Mouse (Mus musculus) kidney, postnatal 0 days (tissue): ENCODE measurements around the gene Vegfa. TPM values are rescaled to one million over a fixed set of nuclear protein-coding genes. Genes with fewer than 3 reads are reported as not detected.

ENCODE experiments used
- ATAC-seq: fragments of 200-750 bp; cut with Nextera tagmentation; replicated peaks from 2 replicates; pipeline ENCODE4 v1.8.0; 2017; ENCODE audit warnings: low read depth, moderate number of reproducible peaks, moderate TSS enrichment, moderate library complexity; ENCODE audit not compliant: low FRiP score
- DNase-seq: peaks from one replicate; pipeline ENCODE4 v3.0.0-alpha.2; 2016; ENCODE audit warnings: low spot score
- H3K27ac ChIP-seq: fragments of 300-500 bp; sonication (generic); 2 replicates; pipeline ENCODE4 v1.5.1; 2014; ENCODE audit warnings: mild to moderate bottlenecking
- H3K27me3 ChIP-seq: fragments of 300-500 bp; sonication (generic); 2 replicates; pipeline ENCODE4 v1.6.1; 2014; ENCODE audit warnings: low read length, mixed read lengths; ENCODE audit not compliant: insufficient read depth
- H3K36me3 ChIP-seq: fragments of 300-500 bp; sonication (generic); 2 replicates; pipeline ENCODE4 v1.6.1; 2014; ENCODE audit warnings: low read length, mixed read lengths; ENCODE audit not compliant: insufficient read depth
- H3K4me1 ChIP-seq: fragments of 300-500 bp; sonication (generic); replicated peaks from 2 replicates; pipeline ENCODE4 v1.6.1; 2014; ENCODE audit warnings: antibody characterized with exemption, low read length, mixed read lengths; ENCODE audit not compliant: insufficient read depth
- H3K4me2 ChIP-seq: fragments of 300-500 bp; sonication (generic); 2 replicates; pipeline ENCODE4 v1.6.1; 2014; ENCODE audit warnings: mild to moderate bottlenecking, low read length, moderate library complexity, mixed read lengths
- H3K4me3 ChIP-seq: fragments of 300-500 bp; sonication (generic); replicated peaks from 2 replicates; pipeline ENCODE4 v1.5.1; 2014; ENCODE audit warnings: low read depth, low read length
- H3K9ac ChIP-seq: fragments of 300-500 bp; sonication (generic); 2 replicates; pipeline ENCODE4 v1.6.1; 2014; ENCODE audit warnings: low read depth, low read length
- H3K9me3 ChIP-seq: fragments of 300-500 bp; sonication (generic); replicated peaks from 2 replicates; pipeline ENCODE4 v1.6.1; 2016; ENCODE audit warnings: low read length, inconsistent platforms, mixed read lengths
- CTCF ChIP-seq: IDR thresholded peaks from 2 replicates; pipeline ENCODE4 v1.5.1; 2016; ENCODE audit warnings: antibody characterized with exemption, low read depth, mild to moderate bottlenecking, moderate library complexity
- WGBS: fragments of 180-500 bp; shearing (Covaris S2); extraction: QIAGEN DNeasy Blood & Tissue Kit; methylation state at CpG from one replicate; pipeline ENCODE4 v1.1.7; 2014; 5-methylcytosine and 5-hydroxymethylcytosine counted together
- polyA plus RNA-seq: library from polyadenylated mRNA; unstranded; fragments of >200 nt; fragmentation: Nextera tagmentation; extraction: Ambion mirVana; gene quantifications from 2 replicates; pipeline ENCODE4 v1.2.1, GENCODE M21; 2015

Vegfa gene
- polyA plus RNA-seq, 1 experiment from 2014 or later: 6.3 TPM

GRCm38 (mm10) chr17:45970741-45971550 lies 61.2 kb downstream of the Vegfa start:
- Histone ChIP-seq H3K4me2 (no peak overlapping the region), H3K4me3 (no peak overlapping the region), H3K9ac (no peak overlapping the region), H3K36me3 (no peaks in the 10 kb centered on the region), H3K4me1 (peaks cover 27% of the 10 kb centered on the region), H3K27me3 (no peaks in the 10 kb centered on the region), H3K9me3 (no peaks in the 10 kb centered on the region), H3K27ac (no peak overlapping the region)
- WGBS: 67% methylated on average over 17 of the region's 17 CpGs
- TF ChIP-seq CTCF: no peak
- ATAC-seq (no peak), DNase-seq (no peak)

GRCm38 (mm10) chr17:45969596-45969995 lies 62.6 kb downstream of the Vegfa start:
- Histone ChIP-seq H3K9me3 (no peaks in the 10 kb centered on the region), H3K27ac (no peak overlapping the region), H3K27me3 (no peaks in the 10 kb centered on the region), H3K4me3 (no peak overlapping the region), H3K4me2 (no peak overlapping the region), H3K36me3 (no peaks in the 10 kb centered on the region), H3K4me1 (peaks cover 31% of the 10 kb centered on the region), H3K9ac (no peak overlapping the region)
- TF ChIP-seq CTCF: no peak
- ATAC-seq: no peak
- no peak for DNase-seq
- WGBS: 55% methylated on average over 8 of the region's 8 CpGs

GRCm38 (mm10) chr17:45968341-45968740 lies 63.8 kb downstream of the Vegfa start:
- Histone ChIP-seq H3K4me2 (no peak overlapping the region), H3K9ac (no peak overlapping the region), H3K27me3 (no peaks in the 10 kb centered on the region), H3K4me1 (peaks cover 27% of the 10 kb centered on the region), H3K4me3 (no peak overlapping the region), H3K9me3 (no peaks in the 10 kb centered on the region), H3K27ac (no peak overlapping the region), H3K36me3 (no peaks in the 10 kb centered on the region)
- TF ChIP-seq CTCF: no peak
- ATAC-seq (no peak), DNase-seq (no peak)
- 71% methylated on average over 11 of the region's 11 CpGs for WGBS

Other genes with a start within 250 kb of the Vegfa start
- 171 and 188 TPM in 2 replicates for gene Mrps18a, start 78.6 kb upstream of the Vegfa start, polyA plus RNA-seq
- 18.8 and 19.8 TPM in 2 replicates for gene Rsph9, start 111.8 kb upstream of the Vegfa start, polyA plus RNA-seq
- 32.4 and 35.6 TPM in 2 replicates for gene Mad2l1bp, start 121.2 kb upstream of the Vegfa start, polyA plus RNA-seq
- 25.4 and 26.3 TPM in 2 replicates for gene Gtpbp2, start 128.7 kb upstream of the Vegfa start, polyA plus RNA-seq
- 10.5 and 11.1 TPM in 2 replicates for gene Polh, start 170.3 kb upstream of the Vegfa start, polyA plus RNA-seq
- gene Xpo5, start 170.4 kb upstream of the Vegfa start, polyA plus RNA-seq: 23.3 and 26.7 TPM in 2 replicates
- gene Polr1c, start 215.7 kb upstream of the Vegfa start, polyA plus RNA-seq: 73.5 and 79.4 TPM in 2 replicates
- 112 and 117 TPM in 2 replicates for gene Yipf3, start 215.7 kb upstream of the Vegfa start, polyA plus RNA-seq
- gene Lrrc73, start 221.2 kb upstream of the Vegfa start, polyA plus RNA-seq: 0.91 and 0.93 TPM in 2 replicates